Mouse (Mus musculus) MEL (cell line): ENCODE data around the gene Snu13. TPM values are rescaled to one million over a fixed set of nuclear protein-coding genes. Genes with fewer than 3 reads are reported as not detected.

Source experiments
- DNase-seq: peaks from one replicate; pipeline ENCODE4 v3.0.0; 2011; ENCODE audit warnings: low read depth, low spot score
- H3K27ac ChIP-seq: 2 replicates; pipeline ENCODE4 v1.5.1; 2012; ENCODE audit warnings: low read depth, mild to moderate bottlenecking, control low read depth, low read length, moderate library complexity; ENCODE audit not compliant: control insufficient read depth
- H3K27me3 ChIP-seq, 2 experiments: fragments of 150-350 bp in 1 of 2; sonication (generic) in 1 of 2; 2 replicates each; pipeline ENCODE4 v1.6.1; 2012; ENCODE audit warnings: low read length in 2 of 2, mild to moderate bottlenecking in 2 of 2, improper control_type of control experiment in 1 of 2, moderate library complexity in 1 of 2; ENCODE audit not compliant: insufficient read depth in 2 of 2, control insufficient read depth in 1 of 2
- H3K36me3 ChIP-seq, 2 experiments: 2 replicates each; pipeline ENCODE4 v1.6.1; 2012 to 2014; ENCODE audit warnings: low read length in 2 of 2, improper control_type of control experiment in 1 of 2, inconsistent platforms in 1 of 2, mild to moderate bottlenecking in 1 of 2; ENCODE audit not compliant: insufficient read depth in 2 of 2, control insufficient read depth in 1 of 2
- H3K4me1 ChIP-seq, 2 experiments: fragments of 150-350 bp in 1 of 2; sonication (generic) in 1 of 2; 2 replicates each; pipeline ENCODE4 v1.6.1; 2012; ENCODE audit warnings: low read length in 2 of 2, improper control_type of control experiment in 1 of 2, mild to moderate bottlenecking in 1 of 2; ENCODE audit not compliant: insufficient read depth in 2 of 2, control insufficient read depth in 1 of 2
- H3K4me3 ChIP-seq, 2 experiments: fragments of 150-350 bp in 1 of 2; sonication (generic) in 1 of 2; 2 replicates each; pipeline ENCODE4 v1.5.1; 2012; ENCODE audit warnings: low read depth in 2 of 2, low read length in 2 of 2, mild to moderate bottlenecking in 2 of 2, moderate library complexity in 2 of 2, control low read depth in 1 of 2, improper control_type of control experiment in 1 of 2; ENCODE audit not compliant: control insufficient read depth in 1 of 2, insufficient read depth in 1 of 2
- H3K79me2 ChIP-seq: 2 replicates; pipeline ENCODE4 v1.6.1; 2012; ENCODE audit warnings: mild to moderate bottlenecking, low read length, moderate library complexity; ENCODE audit not compliant: control insufficient read depth, poor library complexity, insufficient read depth
- H3K9ac ChIP-seq: 2 replicates; pipeline ENCODE4 v1.6.1; 2012; ENCODE audit warnings: low read depth, mild to moderate bottlenecking, control low read depth, low read length, moderate library complexity; ENCODE audit not compliant: control insufficient read depth, poor library complexity, severe bottlenecking
- H3K9me3 ChIP-seq: fragments of 150-350 bp; sonication (generic); replicated peaks from 2 replicates; pipeline ENCODE4 v1.6.1; 2012; ENCODE audit warnings: mild to moderate bottlenecking, low read length, improper control_type of control experiment, moderate library complexity; ENCODE audit not compliant: insufficient read depth
- BHLHE40 ChIP-seq: IDR thresholded peaks from 2 replicates; pipeline ENCODE4 v1.6.1; 2012; ENCODE audit warnings: low read depth, mild to moderate bottlenecking, inconsistent platforms, low read length, improper control_type of control experiment, borderline replicate concordance
- CTCF ChIP-seq, 3 experiments: IDR thresholded peaks in 2 of 3; conservative IDR thresholded peaks in 1 of 3; 2 replicates each; pipeline ENCODE4 v1.5.1; 2011 to 2012; ENCODE audit warnings: low read length in 3 of 3, low read depth in 2 of 3, mild to moderate bottlenecking in 2 of 3, improper control_type of control experiment in 1 of 3, inconsistent platforms in 1 of 3, mixed read lengths in 1 of 3, moderate library complexity in 1 of 3; ENCODE audit not compliant: control insufficient read depth in 1 of 3, insufficient read depth in 1 of 3, poor library complexity in 1 of 3, severe bottlenecking in 1 of 3
- E2F4 ChIP-seq: IDR thresholded peaks from 2 replicates; pipeline ENCODE4 v1.6.1; 2011; ENCODE audit warnings: low read depth, low read length, improper control_type of control experiment, borderline replicate concordance
- ELF1 ChIP-seq: IDR thresholded peaks from 2 replicates; pipeline ENCODE4 v1.6.1; 2014; ENCODE audit warnings: low read depth, mild to moderate bottlenecking, inconsistent platforms, low read length, improper control_type of control experiment, moderate library complexity
- EP300 ChIP-seq, 2 experiments: IDR thresholded peaks; 2 replicates each; pipeline ENCODE4 v1.6.1; 2011; ENCODE audit warnings: improper control_type of control experiment in 2 of 2, low read length in 2 of 2, low read depth in 1 of 2, mild to moderate bottlenecking in 1 of 2
- ETS1 ChIP-seq: IDR thresholded peaks from 2 replicates; pipeline ENCODE4 v1.6.1; 2012; ENCODE audit warnings: low read depth, mild to moderate bottlenecking, inconsistent platforms, low read length, improper control_type of control experiment, moderate library complexity
- JUND ChIP-seq: IDR thresholded peaks from 2 replicates; pipeline ENCODE4 v1.6.1; 2011; ENCODE audit warnings: low read depth, mild to moderate bottlenecking, improper control_type of control experiment, low read length
- KAT2A ChIP-seq: conservative IDR thresholded peaks from 2 replicates; pipeline ENCODE4 v1.6.1; 2012; ENCODE audit warnings: low read depth, low read length, improper control_type of control experiment, inconsistent platforms
- MAFK ChIP-seq: IDR thresholded peaks from 2 replicates; pipeline ENCODE4 v1.6.1; 2011; ENCODE audit warnings: low read depth, mild to moderate bottlenecking, low read length, improper control_type of control experiment, borderline replicate concordance
- MAX ChIP-seq: IDR thresholded peaks from 2 replicates; pipeline ENCODE4 v1.6.1; 2011; ENCODE audit warnings: low read length, improper control_type of control experiment
- MYC ChIP-seq: IDR thresholded peaks from 2 replicates; pipeline ENCODE4 v1.6.1; 2011; ENCODE audit warnings: low read depth, mild to moderate bottlenecking, low read length, improper control_type of control experiment, moderate library complexity
- NELFE ChIP-seq: IDR thresholded peaks from 2 replicates; pipeline ENCODE4 v1.6.1; 2011; ENCODE audit warnings: low read depth, low read length, improper control_type of control experiment
- POLR2A ChIP-seq, 2 experiments: IDR thresholded peaks; 2 replicates each; pipeline ENCODE4 v1.6.1; 2011 to 2012; ENCODE audit warnings: low read length in 2 of 2, mild to moderate bottlenecking in 2 of 2, control low read depth in 1 of 2, improper control_type of control experiment in 1 of 2, low read depth in 1 of 2, moderate library complexity in 1 of 2; ENCODE audit not compliant: control insufficient read depth in 1 of 2, insufficient read depth in 1 of 2, poor library complexity in 1 of 2
- POLR2AphosphoS2 ChIP-seq: IDR thresholded peaks from 2 replicates; pipeline ENCODE4 v1.6.1; 2011; ENCODE audit warnings: low read length, improper control_type of control experiment
- RAD21 ChIP-seq: IDR thresholded peaks from 2 replicates; pipeline ENCODE4 v1.6.1; 2011; ENCODE audit warnings: mild to moderate bottlenecking, low read depth, low read length, improper control_type of control experiment
- RCOR1 ChIP-seq: IDR thresholded peaks from 2 replicates; pipeline ENCODE4 v1.6.1; 2012; ENCODE audit warnings: low read depth, mild to moderate bottlenecking, inconsistent platforms, low read length, improper control_type of control experiment
- SIN3A ChIP-seq: IDR thresholded peaks from 2 replicates; pipeline ENCODE4 v1.6.1; 2012; ENCODE audit warnings: low read length, improper control_type of control experiment, inconsistent platforms
- TBP ChIP-seq: IDR thresholded peaks from 2 replicates; pipeline ENCODE4 v1.8.0; 2011; ENCODE audit warnings: low read depth, low read length, improper control_type of control experiment
- USF1 ChIP-seq: IDR thresholded peaks from 2 replicates; pipeline ENCODE4 v1.6.1; 2014; ENCODE audit warnings: low read depth, mild to moderate bottlenecking, inconsistent platforms, low read length, improper control_type of control experiment, moderate library complexity
- USF2 ChIP-seq, 2 experiments: IDR thresholded peaks; 2 replicates each; pipeline ENCODE4 v1.6.1; 2011 to 2012; ENCODE audit warnings: improper control_type of control experiment in 2 of 2, low read length in 2 of 2, borderline replicate concordance in 1 of 2, inconsistent platforms in 1 of 2, low read depth in 1 of 2, mild to moderate bottlenecking in 1 of 2; ENCODE audit not compliant: insufficient read depth in 1 of 2
- ZMIZ1 ChIP-seq: IDR thresholded peaks from 2 replicates; pipeline ENCODE4 v1.6.1; 2012; ENCODE audit warnings: low read depth, mild to moderate bottlenecking, inconsistent platforms, low read length, improper control_type of control experiment, moderate library complexity
- polyA plus RNA-seq, 2 experiments: library from polyadenylated mRNA; stranded (reverse) in 1 of 2; unstranded in 1 of 2; fragments of >175 nt in 1 of 2; fragments of >200 nt in 1 of 2; gene quantifications; 2 replicates each; pipeline versions ENCODE4 v1.2.1 to v1.2.4; 2012; ENCODE audit warnings: low replicate concordance in 2 of 2, low read depth in 1 of 2; ENCODE audit not compliant: insufficient read length in 2 of 2, insufficient read depth in 1 of 2, missing spikeins in 1 of 2
- total RNA-seq: library from RNA; depleted of rRNA; stranded (reverse); fragments of 300-350 nt; gene quantifications from 2 replicates; pipeline ENCODE4 v1.2.3, GENCODE M21; 2012

Snu13 gene
- total and polyA plus RNA-seq, 3 experiments = 196 to 375 (median 297) TPM

DNA sequence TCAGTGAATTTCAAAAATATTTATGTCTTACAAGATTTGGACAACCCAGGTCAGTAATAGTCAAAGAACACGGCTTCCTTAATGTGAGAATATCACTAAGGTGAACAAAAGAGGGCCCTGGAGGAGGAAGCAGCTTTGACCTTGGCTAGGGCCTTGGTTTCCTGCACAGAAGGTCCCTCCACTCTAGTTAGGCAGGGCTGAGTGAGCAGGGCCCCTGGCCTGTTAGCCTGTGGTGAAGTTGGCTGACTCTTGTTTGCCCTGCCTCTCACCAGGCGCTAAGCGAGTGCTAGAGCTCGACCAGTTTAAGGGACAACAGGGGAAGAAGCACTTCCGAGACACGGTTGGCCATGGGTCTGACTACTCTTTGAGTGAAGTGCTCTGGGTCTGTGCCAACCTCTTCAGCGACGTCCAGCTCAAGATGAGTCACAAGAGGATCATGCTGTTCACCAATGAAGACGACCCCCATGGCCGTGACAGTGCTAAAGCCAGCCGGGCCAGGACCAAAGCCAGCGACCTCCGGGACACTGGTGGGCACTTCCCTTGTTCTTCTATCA lies 24.8 kb downstream of the Snu13 start:
- Histone ChIP-seq H3K9me3 (no peaks in the 10 kb centered on the region), H3K4me1 (peaks cover 2 to 12% of the 10 kb centered on the region in 2 experiments; a peak in 2 of 4 replicates), H3K36me3 (peaks cover 16 to 24% of the 10 kb centered on the region in 2 experiments), H3K79me2 (peaks cover 3% of the 10 kb centered on the region), H3K4me3 (no peak overlapping the region)
- TF ChIP-seq MAX (no peak), JUND (no peak), MYC (no peak), TBP (no peak), POLR2AphosphoS2 (no peak), KAT2A (no peak), POLR2A (IDR thresholded peaks at IDR 0.05; ENCODE audit: control insufficient read depth in 1 of 2, insufficient read depth in 1 of 2, low read depth in 1 of 2, low read length in 2 of 2, poor library complexity in 1 of 2) (no peak), RCOR1 (no peak), USF1 (no peak), ELF1 (no peak), RAD21 (no peak), CTCF (IDR thresholded peaks at IDR 0.05 in 2 of 3, conservative IDR thresholded peaks at IDR 0.05 in 1 of 3; ENCODE audit: control insufficient read depth in 1 of 3, insufficient read depth in 1 of 3, low read depth in 2 of 3, low read length in 3 of 3, poor library complexity in 1 of 3, severe bottlenecking in 1 of 3) (no peak), MAFK (no peak), USF2 (IDR thresholded peaks at IDR 0.05; ENCODE audit: borderline replicate concordance in 1 of 2, insufficient read depth in 1 of 2, low read depth in 1 of 2, low read length in 2 of 2) (no peak), E2F4 (no peak), BHLHE40 (no peak)
- TF ChIP-seq, all 39 proteins: peak for 0
- Histone ChIP-seq H3K9ac (no peak overlapping the region), H3K27me3 (no peaks in the 10 kb centered on the region), H3K27ac (no peak overlapping the region)
- no peak for DNase-seq

DNA sequence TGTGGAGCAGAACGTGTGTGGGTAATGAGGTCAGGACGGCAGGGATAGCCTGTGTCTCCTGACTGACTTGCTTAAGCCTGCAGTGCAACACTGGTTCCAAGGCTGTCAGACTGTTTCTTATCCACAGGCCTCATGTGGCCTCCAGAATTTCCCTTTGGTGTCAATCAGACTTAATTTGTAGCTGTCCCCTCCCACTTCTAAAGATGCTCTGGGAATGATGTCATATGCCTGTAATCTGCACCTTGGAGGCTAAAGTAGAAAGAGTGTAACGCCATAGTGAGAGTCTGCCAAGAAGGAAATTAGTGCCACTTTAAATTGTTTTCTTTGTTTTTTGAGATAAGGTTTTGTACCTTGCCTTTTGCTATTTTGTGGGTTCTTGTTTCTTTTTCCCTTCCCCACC lies 28.1 kb downstream of the Snu13 start:
- Histone ChIP-seq H3K9ac (0 out of 2 replicates have a peak overlapping the region, but pooled peaks have one; percentile 10), H3K9me3 (no peaks in the 10 kb centered on the region), H3K79me2 (peaks cover 31% of the 10 kb centered on the region), H3K4me3 (no peak overlapping the region), H3K27me3 (no peaks in the 10 kb centered on the region), H3K36me3 (peaks cover 14 to 25% of the 10 kb centered on the region in 2 experiments), H3K27ac (peak overlapping the region; percentile 47; the same call in 1 of the 2 replicates), H3K4me1 (peaks cover 3 to 21% of the 10 kb centered on the region in 2 experiments; a peak in 3 of 4 replicates)
- TF ChIP-seq ETS1 = peak; percentile 70; the same call in 1 of the 2 replicates
- TF ChIP-seq NELFE = no peak
- peak in 1 of 2 experiments; percentile 19; a peak in 1 of 4 replicates for TF ChIP-seq EP300 (IDR thresholded peaks at IDR 0.05; ENCODE audit: low read depth in 1 of 2, low read length in 2 of 2)
- no peak for TF ChIP-seq SIN3A
- TF ChIP-seq ZMIZ1 = no peak
- peak; percentile 51 for DNase-seq
